Mouse (Mus musculus) MEL (cell line): ENCODE results near the gene Epb41. TPM values are rescaled to one million over a fixed set of nuclear protein-coding genes. Genes with fewer than 3 reads are reported as not detected.
A peak's percentile ranks its signal among the peaks of the same experiment; 100 is the strongest.

Source experiments
- DNase-seq: peaks from one replicate; pipeline ENCODE4 v3.0.0; 2011; ENCODE audit warnings: low read depth, low spot score
- H3K27ac ChIP-seq: 2 replicates; pipeline ENCODE4 v1.5.1; 2012; ENCODE audit warnings: low read depth, mild to moderate bottlenecking, control low read depth, low read length, moderate library complexity; ENCODE audit not compliant: control insufficient read depth
- H3K27me3 ChIP-seq, 2 experiments: fragments of 150-350 bp in 1 of 2; sonication (generic) in 1 of 2; 2 replicates each; pipeline ENCODE4 v1.6.1; 2012; ENCODE audit warnings: low read length in 2 of 2, mild to moderate bottlenecking in 2 of 2, improper control_type of control experiment in 1 of 2, moderate library complexity in 1 of 2; ENCODE audit not compliant: insufficient read depth in 2 of 2, control insufficient read depth in 1 of 2
- H3K36me3 ChIP-seq, 2 experiments: 2 replicates each; pipeline ENCODE4 v1.6.1; 2012 to 2014; ENCODE audit warnings: low read length in 2 of 2, improper control_type of control experiment in 1 of 2, inconsistent platforms in 1 of 2, mild to moderate bottlenecking in 1 of 2; ENCODE audit not compliant: insufficient read depth in 2 of 2, control insufficient read depth in 1 of 2
- H3K4me1 ChIP-seq, 2 experiments: fragments of 150-350 bp in 1 of 2; sonication (generic) in 1 of 2; 2 replicates each; pipeline ENCODE4 v1.6.1; 2012; ENCODE audit warnings: low read length in 2 of 2, improper control_type of control experiment in 1 of 2, mild to moderate bottlenecking in 1 of 2; ENCODE audit not compliant: insufficient read depth in 2 of 2, control insufficient read depth in 1 of 2
- H3K4me3 ChIP-seq, 2 experiments: fragments of 150-350 bp in 1 of 2; sonication (generic) in 1 of 2; 2 replicates each; pipeline ENCODE4 v1.5.1; 2012; ENCODE audit warnings: low read depth in 2 of 2, low read length in 2 of 2, mild to moderate bottlenecking in 2 of 2, moderate library complexity in 2 of 2, control low read depth in 1 of 2, improper control_type of control experiment in 1 of 2; ENCODE audit not compliant: control insufficient read depth in 1 of 2, insufficient read depth in 1 of 2
- H3K79me2 ChIP-seq: 2 replicates; pipeline ENCODE4 v1.6.1; 2012; ENCODE audit warnings: mild to moderate bottlenecking, low read length, moderate library complexity; ENCODE audit not compliant: control insufficient read depth, poor library complexity, insufficient read depth
- H3K9ac ChIP-seq: 2 replicates; pipeline ENCODE4 v1.6.1; 2012; ENCODE audit warnings: low read depth, mild to moderate bottlenecking, control low read depth, low read length, moderate library complexity; ENCODE audit not compliant: control insufficient read depth, poor library complexity, severe bottlenecking
- H3K9me3 ChIP-seq: fragments of 150-350 bp; sonication (generic); replicated peaks from 2 replicates; pipeline ENCODE4 v1.6.1; 2012; ENCODE audit warnings: mild to moderate bottlenecking, low read length, improper control_type of control experiment, moderate library complexity; ENCODE audit not compliant: insufficient read depth
- CTCF ChIP-seq, 3 experiments: IDR thresholded peaks in 2 of 3; conservative IDR thresholded peaks in 1 of 3; 2 replicates each; pipeline ENCODE4 v1.5.1; 2011 to 2012; ENCODE audit warnings: low read length in 3 of 3, low read depth in 2 of 3, mild to moderate bottlenecking in 2 of 3, improper control_type of control experiment in 1 of 3, inconsistent platforms in 1 of 3, mixed read lengths in 1 of 3, moderate library complexity in 1 of 3; ENCODE audit not compliant: control insufficient read depth in 1 of 3, insufficient read depth in 1 of 3, poor library complexity in 1 of 3, severe bottlenecking in 1 of 3
- EP300 ChIP-seq, 2 experiments: IDR thresholded peaks; 2 replicates each; pipeline ENCODE4 v1.6.1; 2011; ENCODE audit warnings: improper control_type of control experiment in 2 of 2, low read length in 2 of 2, low read depth in 1 of 2, mild to moderate bottlenecking in 1 of 2
- ETS1 ChIP-seq: IDR thresholded peaks from 2 replicates; pipeline ENCODE4 v1.6.1; 2012; ENCODE audit warnings: low read depth, mild to moderate bottlenecking, inconsistent platforms, low read length, improper control_type of control experiment, moderate library complexity
- GATA1 ChIP-seq: IDR thresholded peaks from 2 replicates; pipeline ENCODE4 v1.6.1; 2011; ENCODE audit warnings: low read depth, low read length, improper control_type of control experiment
- HCFC1 ChIP-seq: IDR thresholded peaks from 2 replicates; pipeline ENCODE4 v1.6.1; 2012; ENCODE audit warnings: low read depth, mild to moderate bottlenecking, inconsistent platforms, low read length, improper control_type of control experiment, moderate library complexity
- MAFK ChIP-seq: IDR thresholded peaks from 2 replicates; pipeline ENCODE4 v1.6.1; 2011; ENCODE audit warnings: low read depth, mild to moderate bottlenecking, low read length, improper control_type of control experiment, borderline replicate concordance
- MEF2A ChIP-seq: IDR thresholded peaks from 2 replicates; pipeline ENCODE4 v1.6.1; 2014; ENCODE audit warnings: low read depth, mild to moderate bottlenecking, inconsistent platforms, low read length, improper control_type of control experiment; ENCODE audit not compliant: poor library complexity, insufficient replicate concordance, severe bottlenecking; ENCODE audit errors: extremely low read depth
- MYC ChIP-seq: IDR thresholded peaks from 2 replicates; pipeline ENCODE4 v1.6.1; 2011; ENCODE audit warnings: low read depth, mild to moderate bottlenecking, low read length, improper control_type of control experiment, moderate library complexity
- POLR2AphosphoS2 ChIP-seq: IDR thresholded peaks from 2 replicates; pipeline ENCODE4 v1.6.1; 2011; ENCODE audit warnings: low read length, improper control_type of control experiment
- RCOR1 ChIP-seq: IDR thresholded peaks from 2 replicates; pipeline ENCODE4 v1.6.1; 2012; ENCODE audit warnings: low read depth, mild to moderate bottlenecking, inconsistent platforms, low read length, improper control_type of control experiment
- SIN3A ChIP-seq: IDR thresholded peaks from 2 replicates; pipeline ENCODE4 v1.6.1; 2012; ENCODE audit warnings: low read length, improper control_type of control experiment, inconsistent platforms
- SMC3 ChIP-seq: IDR thresholded peaks from 2 replicates; pipeline ENCODE4 v1.6.1; 2011; ENCODE audit warnings: low read depth, low read length, improper control_type of control experiment
- TBP ChIP-seq: IDR thresholded peaks from 2 replicates; pipeline ENCODE4 v1.8.0; 2011; ENCODE audit warnings: low read depth, low read length, improper control_type of control experiment
- TCF12 ChIP-seq: IDR thresholded peaks from 2 replicates; pipeline ENCODE4 v1.6.1; 2014; ENCODE audit warnings: low read depth, mild to moderate bottlenecking, inconsistent platforms, low read length, improper control_type of control experiment, moderate library complexity
- UBTF ChIP-seq: IDR thresholded peaks from 2 replicates; pipeline ENCODE4 v1.6.1; 2012; ENCODE audit warnings: low read depth, mild to moderate bottlenecking, inconsistent platforms, low read length, improper control_type of control experiment, moderate library complexity, borderline replicate concordance; ENCODE audit not compliant: insufficient read depth
- USF1 ChIP-seq: IDR thresholded peaks from 2 replicates; pipeline ENCODE4 v1.6.1; 2014; ENCODE audit warnings: low read depth, mild to moderate bottlenecking, inconsistent platforms, low read length, improper control_type of control experiment, moderate library complexity
- ZC3H11A ChIP-seq: IDR thresholded peaks from 2 replicates; pipeline ENCODE4 v1.6.1; 2012; ENCODE audit warnings: low read depth, mild to moderate bottlenecking, inconsistent platforms, low read length, improper control_type of control experiment
- polyA plus RNA-seq, 2 experiments: library from polyadenylated mRNA; stranded (reverse) in 1 of 2; unstranded in 1 of 2; fragments of >175 nt in 1 of 2; fragments of >200 nt in 1 of 2; gene quantifications; 2 replicates each; pipeline versions ENCODE4 v1.2.1 to v1.2.4; 2012; ENCODE audit warnings: low replicate concordance in 2 of 2, low read depth in 1 of 2; ENCODE audit not compliant: insufficient read length in 2 of 2, insufficient read depth in 1 of 2, missing spikeins in 1 of 2
- total RNA-seq: library from RNA; depleted of rRNA; stranded (reverse); fragments of 300-350 nt; gene quantifications from 2 replicates; pipeline ENCODE4 v1.2.3, GENCODE M21; 2012

Gene Epb41
- total and polyA plus RNA-seq, 3 experiments, result 36.5 to 115 (median 44.3) TPM

- TF ChIP-seq USF1 (no peak), HCFC1 (no peak), SMC3 (no peak), UBTF (no peak), TBP (peak; percentile 82)
Observed at GRCm38 (mm10) chr4:132065578-132065977, 9.5 kb downstream of the Epb41 start (continued).

GRCm38 (mm10) chr4:132064550-132064949 lies 10.6 kb downstream of the Epb41 start:
- H3K27me3 ChIP-seq, result no peaks in the 10 kb centered on the region
- H3K4me3 ChIP-seq, result no peak overlapping the region
- H3K36me3 ChIP-seq, result peaks cover 13 to 38% of the 10 kb centered on the region in 2 experiments
- H3K79me2 ChIP-seq, result peaks cover 52% of the 10 kb centered on the region
- no peaks in the 10 kb centered on the region for H3K9me3 ChIP-seq
- H3K9ac ChIP-seq, result no peak overlapping the region
- no peak for DNase-seq
- peaks cover 22 to 40% of the 10 kb centered on the region in 2 experiments for H3K4me1 ChIP-seq
- H3K27ac ChIP-seq, result no peak overlapping the region
- TF ChIP-seq EP300 (IDR thresholded peaks at IDR 0.05; ENCODE audit: low read depth in 1 of 2, low read length in 2 of 2) (no peak), GATA1 (no peak), ZC3H11A (no peak), SIN3A (no peak), RCOR1 (no peak), TCF12 (no peak), MAFK (no peak), POLR2AphosphoS2 (no peak), CTCF (IDR thresholded peaks at IDR 0.05 in 2 of 3, conservative IDR thresholded peaks at IDR 0.05 in 1 of 3; ENCODE audit: control insufficient read depth in 1 of 3, insufficient read depth in 1 of 3, low read depth in 2 of 3, low read length in 3 of 3, poor library complexity in 1 of 3, severe bottlenecking in 1 of 3) (no peak), UBTF (no peak), ETS1 (no peak), MEF2A (no peak), MYC (no peak)
